Mouse (Mus musculus): ENCODE measurements at regions not wholly inside any gene's neighbourhood (a gene's known extent, or its start where the extent isn't known, plus 50 kb on each side); places are given as distances from the start of the nearest gene placed in this dataset.

- no peak for TF ChIP-seq CTCF (IDR thresholded peaks at IDR 0.05; ENCODE audit: low read depth)
- no peak for TF ChIP-seq EP300 (optimal IDR thresholded peaks at IDR 0.05)
These were observed 342.9 kb upstream of the BB014433 start for GRCm38 (mm10) chr8:15388791-15389190.

Data from stomach, postnatal 0 days (tissue).